Mouse (Mus musculus) hindbrain, embryonic 13.5 days (tissue): Measurements from ENCODE around the gene Hils1. TPM values are rescaled to one million over a fixed set of nuclear protein-coding genes. Genes with fewer than 3 reads are reported as not detected.
A peak's percentile ranks its signal among the peaks of the same experiment; 100 is the strongest.

ENCODE experiments used
- ATAC-seq: fragments of 200-750 bp; cut with Nextera tagmentation; 2 replicates; pipeline ENCODE4 v1.8.0; 2017; ENCODE audit warnings: moderate TSS enrichment; ENCODE audit not compliant: low FRiP score
- H3K27ac ChIP-seq: fragments of 300-500 bp; sonication (generic); 2 replicates; pipeline ENCODE4 v1.5.1; 2015; ENCODE audit warnings: inconsistent platforms, mild to moderate bottlenecking, moderate library complexity
- H3K27me3 ChIP-seq: fragments of 300-500 bp; sonication (generic); 2 replicates; pipeline ENCODE4 v1.6.1; 2015; ENCODE audit warnings: mild to moderate bottlenecking, inconsistent platforms
- H3K36me3 ChIP-seq: fragments of 300-500 bp; sonication (generic); 2 replicates; pipeline ENCODE4 v1.6.1; 2015; ENCODE audit warnings: mild to moderate bottlenecking, inconsistent platforms
- H3K4me1 ChIP-seq: fragments of 300-500 bp; sonication (generic); replicated peaks from 2 replicates; pipeline ENCODE4 v1.6.1; 2015; ENCODE audit warnings: inconsistent platforms
- H3K4me2 ChIP-seq: fragments of 300-500 bp; sonication (generic); 2 replicates; pipeline ENCODE4 v1.6.1; 2015; ENCODE audit warnings: inconsistent platforms, mild to moderate bottlenecking, moderate library complexity
- H3K4me3 ChIP-seq: fragments of 300-500 bp; sonication (generic); 2 replicates; pipeline ENCODE4 v1.5.1; 2015; ENCODE audit warnings: mild to moderate bottlenecking, inconsistent platforms
- H3K9ac ChIP-seq: fragments of 300-500 bp; sonication (generic); 2 replicates; pipeline ENCODE4 v1.6.1; 2015; ENCODE audit warnings: mild to moderate bottlenecking, inconsistent platforms
- H3K9me3 ChIP-seq: fragments of 300-500 bp; sonication (generic); 2 replicates; pipeline ENCODE4 v1.6.1; 2016; ENCODE audit warnings: inconsistent platforms
- WGBS: fragments of 180-500 bp; shearing (Covaris S2); methylation state at CpG from one replicate; pipeline ENCODE4 v1.1.7; 2015; 5-methylcytosine and 5-hydroxymethylcytosine counted together
- polyA plus RNA-seq: library from polyadenylated mRNA; unstranded; fragments of >200 nt; fragmentation: Nextera tagmentation; extraction: Ambion mirVana; gene quantifications from 2 replicates; pipeline ENCODE4 v1.2.1, GENCODE M21; 2015

Hils1 gene
- polyA plus RNA-seq, 1 experiment from 2014 or later: not detected

- Histone ChIP-seq H3K4me3 (no peak overlapping the region), H3K27ac (peak overlapping the region; percentile 88), H3K4me2 (peak overlapping the region; percentile 22), H3K9me3 (no peaks in the 10 kb centered on the region), H3K4me1 (peaks cover 64% of the 10 kb centered on the region), H3K9ac (peak overlapping the region; percentile 49), H3K36me3 (peaks cover 98% of the 10 kb centered on the region), H3K27me3 (no peaks in the 10 kb centered on the region)
- 2% methylated on average over 8 of the region's 8 CpGs for WGBS
- ATAC-seq: peak; percentile 30; the same call in 1 of the 2 replicates
Observed at GRCm38 (mm10) chr11:95001058-95001457, 33.7 kb downstream of the Hils1 start.

- no peak overlapping the region; the same call in none of the 2 replicates for H3K9ac ChIP-seq
- peak overlapping the region; percentile 30; the same call in 1 of the 2 replicates for H3K27ac ChIP-seq
- H3K4me1 ChIP-seq: peaks cover 62% of the 10 kb centered on the region
- peaks cover 92% of the 10 kb centered on the region for H3K36me3 ChIP-seq
- no peaks in the 10 kb centered on the region for H3K9me3 ChIP-seq
- H3K4me2 ChIP-seq: no peak overlapping the region
- no peak overlapping the region for H3K4me3 ChIP-seq
- ATAC-seq: no peak
- WGBS: 83% methylated on average over 21 of the region's 21 CpGs
- no peaks in the 10 kb centered on the region for H3K27me3 ChIP-seq
Observed at GRCm38 (mm10) chr11:95001584-95002347, 34.4 kb downstream of the Hils1 start.

GRCm38 (mm10) chr11:95002705-95003104 lies 35.3 kb downstream of the Hils1 start:
- WGBS: 97% methylated on average over 8 of the region's 8 CpGs
- H3K9ac ChIP-seq: no peak overlapping the region
- peaks cover 62% of the 10 kb centered on the region for H3K4me1 ChIP-seq
- H3K36me3 ChIP-seq: peaks cover 82% of the 10 kb centered on the region
- H3K27me3 ChIP-seq: no peaks in the 10 kb centered on the region
- H3K4me2 ChIP-seq: no peak overlapping the region
- H3K27ac ChIP-seq: no peak overlapping the region; the same call in 1 of the 2 replicates
- no peaks in the 10 kb centered on the region for H3K9me3 ChIP-seq
- H3K4me3 ChIP-seq: no peak overlapping the region
- no peak for ATAC-seq

- Histone ChIP-seq H3K9ac (no peak overlapping the region), H3K9me3 (no peaks in the 10 kb centered on the region), H3K4me3 (no peak overlapping the region), H3K4me2 (no peak overlapping the region), H3K27me3 (no peaks in the 10 kb centered on the region), H3K27ac (peak overlapping the region; percentile 58), H3K4me1 (peaks cover 65% of the 10 kb centered on the region), H3K36me3 (peaks cover 66% of the 10 kb centered on the region)
- 87% methylated on average over 12 of the region's 12 CpGs for WGBS
- no peak for ATAC-seq
Observed at GRCm38 (mm10) chr11:95004136-95004936, 36.9 kb downstream of the Hils1 start.

GRCm38 (mm10) chr11:95004937-95005198 lies 37.5 kb downstream of the Hils1 start:
- Histone ChIP-seq H3K9me3 (no peaks in the 10 kb centered on the region), H3K4me2 (no peak overlapping the region), H3K4me3 (no peak overlapping the region), H3K4me1 (peaks cover 61% of the 10 kb centered on the region), H3K27ac (peak overlapping the region; percentile 58), H3K9ac (no peak overlapping the region), H3K27me3 (no peaks in the 10 kb centered on the region), H3K36me3 (peaks cover 61% of the 10 kb centered on the region)
- ATAC-seq: no peak
- WGBS: 61% methylated on average over 6 of the region's 6 CpGs

GRCm38 (mm10) chr11:95006038-95006437 lies 38.6 kb downstream of the Hils1 start:
- Histone ChIP-seq H3K4me1 (peaks cover 50% of the 10 kb centered on the region), H3K27me3 (no peaks in the 10 kb centered on the region), H3K9me3 (no peaks in the 10 kb centered on the region), H3K36me3 (peaks cover 49% of the 10 kb centered on the region), H3K9ac (peak overlapping the region; percentile 70; the same call in 1 of the 2 replicates), H3K4me3 (peak overlapping the region; percentile 37), H3K4me2 (peak overlapping the region; percentile 69), H3K27ac (peak overlapping the region; percentile 98)
- no peak for ATAC-seq
- 30% methylated on average over 4 of the region's 4 CpGs for WGBS

GRCm38 (mm10) chr11:95006525-95007219 lies 39.3 kb downstream of the Hils1 start:
- H3K4me3 ChIP-seq: peak overlapping the region; percentile 37
- ATAC-seq: peak; percentile 40
- no peaks in the 10 kb centered on the region for H3K9me3 ChIP-seq
- peaks cover 49% of the 10 kb centered on the region for H3K4me1 ChIP-seq
- peaks cover 44% of the 10 kb centered on the region for H3K36me3 ChIP-seq
- peak overlapping the region; percentile 70 for H3K9ac ChIP-seq
- peak overlapping the region; percentile 98 for H3K27ac ChIP-seq
- peak overlapping the region; percentile 69 for H3K4me2 ChIP-seq
- no peaks in the 10 kb centered on the region for H3K27me3 ChIP-seq
- 2% methylated on average over 27 of the region's 27 CpGs for WGBS

GRCm38 (mm10) chr11:95007418-95007817 lies 40.0 kb downstream of the Hils1 start:
- 81% methylated on average over 3 of the region's 3 CpGs for WGBS
- Histone ChIP-seq H3K4me3 (peak overlapping the region; percentile 37; the same call in 1 of the 2 replicates), H3K9me3 (no peaks in the 10 kb centered on the region), H3K36me3 (peaks cover 37% of the 10 kb centered on the region), H3K4me1 (peaks cover 56% of the 10 kb centered on the region), H3K4me2 (peak overlapping the region; percentile 92), H3K27ac (peak overlapping the region; percentile 98), H3K9ac (peak overlapping the region; percentile 70; the same call in 1 of the 2 replicates), H3K27me3 (no peaks in the 10 kb centered on the region)
- no peak for ATAC-seq

- WGBS: 31% methylated on average over 15 of the region's 15 CpGs
- peaks cover 22% of the 10 kb centered on the region for H3K36me3 ChIP-seq
- H3K27me3 ChIP-seq: no peaks in the 10 kb centered on the region
- peak; percentile 22; the same call in 1 of the 2 replicates for ATAC-seq
- peak overlapping the region; percentile 98 for H3K27ac ChIP-seq
- H3K4me1 ChIP-seq: peaks cover 65% of the 10 kb centered on the region
- H3K9me3 ChIP-seq: no peaks in the 10 kb centered on the region
- H3K4me3 ChIP-seq: peak overlapping the region; percentile 94
- H3K9ac ChIP-seq: peak overlapping the region; percentile 99
- peak overlapping the region; percentile 92 for H3K4me2 ChIP-seq
Observed at GRCm38 (mm10) chr11:95008661-95009628, 41.6 kb downstream of the Hils1 start.

GRCm38 (mm10) chr11:95009629-95010014 lies 42.2 kb downstream of the Hils1 start, which contains the start of gene Samd14:
TSS of gene Samd14 (plus strand) at chr11:95009879.
- ATAC-seq: peak; percentile 71
- Histone ChIP-seq H3K4me3 (peak within 1 kb of the TSS; percentile 94), H3K9me3 (no peaks in the 10 kb centered on the region), H3K4me1 (peaks cover 72% of the 10 kb centered on the region), H3K4me2 (peak within 1 kb of the TSS; percentile 92), H3K27ac (peak within 1 kb of the TSS; percentile 98), H3K27me3 (no peaks in the 10 kb centered on the region), H3K36me3 (peaks cover 20% of the 10 kb centered on the region), H3K9ac (peak within 1 kb of the TSS; percentile 99)
- WGBS: under 1% methylated on average over 32 of the region's 32 CpGs

GRCm38 (mm10) chr11:95010141-95010739 lies 42.8 kb downstream of the Hils1 start:
- peaks cover 78% of the 10 kb centered on the region for H3K4me1 ChIP-seq

More at GRCm38 (mm10) chr11:95010141-95010739, 42.8 kb downstream of the Hils1 start:
- Histone ChIP-seq H3K27me3 (no peaks in the 10 kb centered on the region), H3K9ac (peak overlapping the region; percentile 99), H3K36me3 (peaks cover 20% of the 10 kb centered on the region), H3K4me3 (peak overlapping the region; percentile 94), H3K4me2 (peak overlapping the region; percentile 92), H3K9me3 (no peaks in the 10 kb centered on the region), H3K27ac (peak overlapping the region; percentile 98)
- ATAC-seq: peak; percentile 59
- WGBS: 1% methylated on average over 32 of the region's 40 CpGs
